Mouse (Mus musculus) liver, embryonic 12.5 days (tissue): ENCODE data around the gene Foxf1. TPM values are rescaled to one million over a fixed set of nuclear protein-coding genes. Genes with fewer than 3 reads are reported as not detected.

ENCODE experiments used
- ATAC-seq: fragments of 200-750 bp; cut with Nextera tagmentation; 2 replicates; pipeline ENCODE4 v1.8.0; 2017; ENCODE audit warnings: moderate number of reproducible peaks, mild to moderate bottlenecking, moderate library complexity
- H3K27ac ChIP-seq: fragments of 300-500 bp; sonication (generic); 2 replicates; pipeline ENCODE4 v1.5.1; 2016; ENCODE audit warnings: mild to moderate bottlenecking
- H3K27me3 ChIP-seq: fragments of 300-500 bp; sonication (generic); replicated peaks from 2 replicates; pipeline ENCODE4 v1.6.1; 2016; ENCODE audit warnings: mild to moderate bottlenecking, moderate library complexity
- H3K36me3 ChIP-seq: fragments of 300-500 bp; sonication (generic); 2 replicates; pipeline ENCODE4 v1.6.1; 2016; ENCODE audit warnings: mild to moderate bottlenecking, moderate library complexity
- H3K4me1 ChIP-seq: fragments of 300-500 bp; sonication (generic); 2 replicates; pipeline ENCODE4 v1.6.1; 2016
- H3K4me2 ChIP-seq: fragments of 300-500 bp; sonication (generic); 2 replicates; pipeline ENCODE4 v1.6.1; 2016; ENCODE audit warnings: mild to moderate bottlenecking, moderate library complexity
- H3K4me3 ChIP-seq: fragments of 300-500 bp; sonication (generic); 2 replicates; pipeline ENCODE4 v1.5.1; 2016; ENCODE audit warnings: mild to moderate bottlenecking, moderate library complexity
- H3K9ac ChIP-seq: fragments of 300-500 bp; sonication (generic); 2 replicates; pipeline ENCODE4 v1.6.1; 2016; ENCODE audit warnings: mild to moderate bottlenecking, moderate library complexity
- H3K9me3 ChIP-seq: fragments of 300-500 bp; sonication (generic); replicated peaks from 2 replicates; pipeline ENCODE4 v1.6.1; 2016; ENCODE audit warnings: mild to moderate bottlenecking, moderate library complexity
- WGBS: fragments of 180-500 bp; shearing (Covaris S2); methylation state at CpG from one replicate; pipeline ENCODE4 v1.1.7; 2016; ENCODE audit not compliant: insufficient replicate concordance; 5-methylcytosine and 5-hydroxymethylcytosine counted together
- polyA plus RNA-seq: library from polyadenylated mRNA; unstranded; fragments of >200 nt; fragmentation: Nextera tagmentation; extraction: Ambion mirVana; gene quantifications from 2 replicates; pipeline ENCODE4 v1.2.1, GENCODE M21; 2016

The Foxf1 gene
- polyA plus RNA-seq, 1 experiment from 2014 or later = 16.9 TPM

DNA sequence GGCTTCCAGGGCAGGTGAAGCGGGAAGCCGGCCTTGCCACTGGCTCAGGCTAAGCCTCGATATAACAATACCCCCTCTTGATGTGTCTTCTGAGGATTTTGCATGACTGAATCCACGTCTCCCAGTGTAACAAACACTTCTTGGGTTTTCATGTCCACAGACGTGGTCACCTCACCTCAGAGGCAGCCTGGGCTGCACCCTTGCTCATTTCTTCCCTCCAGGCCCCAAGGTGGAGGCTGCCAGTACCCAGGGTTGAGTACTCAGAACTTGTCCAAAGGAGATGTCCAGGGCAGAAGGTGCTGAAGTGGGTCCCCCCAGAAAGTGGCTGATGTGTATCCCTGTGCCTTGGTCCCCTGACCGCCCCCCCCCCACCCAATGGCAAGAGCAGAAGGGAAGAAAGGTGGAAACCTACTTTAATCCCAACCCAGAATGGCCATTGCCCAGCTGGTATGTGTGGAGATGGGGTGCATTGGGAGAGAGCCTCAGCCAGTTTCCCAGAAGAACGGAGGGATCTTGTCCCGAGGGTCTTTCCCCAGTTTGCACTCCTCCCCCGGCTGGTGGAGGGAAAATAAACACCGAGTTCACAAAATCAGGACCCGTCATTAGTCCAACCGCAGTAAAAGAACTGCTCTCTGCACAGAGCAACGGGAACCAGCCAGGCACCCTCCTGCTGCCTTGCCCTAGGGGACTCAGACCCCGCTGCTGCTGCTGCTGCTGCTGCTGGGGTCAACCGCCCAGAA, 9.9 kb upstream of the Foxf1 start:
- no peak overlapping the region for H3K4me2 ChIP-seq
- no peak overlapping the region for H3K9ac ChIP-seq
- H3K27me3 ChIP-seq = peaks cover 100% of the 10 kb centered on the region
- H3K4me1 ChIP-seq = peaks cover 7% of the 10 kb centered on the region; the same call in 1 of the 2 replicates
- H3K4me3 ChIP-seq = no peak overlapping the region
- H3K36me3 ChIP-seq = no peaks in the 10 kb centered on the region
- no peak for ATAC-seq
- no peaks in the 10 kb centered on the region for H3K9me3 ChIP-seq
- no peak overlapping the region for H3K27ac ChIP-seq
- WGBS = 8% methylated on average over 15 of the region's 15 CpGs

DNA sequence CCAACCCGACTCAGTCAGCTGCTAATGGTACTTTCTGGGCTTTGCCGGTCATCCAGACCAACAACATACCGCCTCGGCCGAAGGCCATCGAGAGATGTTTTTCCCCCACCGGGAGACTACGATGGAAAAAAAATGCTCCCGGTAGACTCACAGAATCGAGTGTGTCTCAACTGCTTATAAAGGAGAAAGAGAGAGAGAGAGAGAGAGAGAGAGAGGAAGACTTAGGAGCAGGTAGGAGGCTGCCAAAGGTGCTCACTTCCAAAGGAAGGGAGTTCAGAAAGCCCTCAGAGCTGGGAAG, 9.4 kb upstream of the Foxf1 start:
- no peak overlapping the region for H3K9ac ChIP-seq
- H3K4me2 ChIP-seq = no peak overlapping the region
- no peaks in the 10 kb centered on the region for H3K36me3 ChIP-seq
- H3K4me1 ChIP-seq = peaks cover 7% of the 10 kb centered on the region; the same call in 1 of the 2 replicates
- peaks cover 100% of the 10 kb centered on the region for H3K27me3 ChIP-seq
- 5% methylated on average over 10 of the region's 10 CpGs for WGBS
- H3K4me3 ChIP-seq = no peak overlapping the region
- no peak for ATAC-seq
- H3K27ac ChIP-seq = no peak overlapping the region
- H3K9me3 ChIP-seq = no peaks in the 10 kb centered on the region

DNA sequence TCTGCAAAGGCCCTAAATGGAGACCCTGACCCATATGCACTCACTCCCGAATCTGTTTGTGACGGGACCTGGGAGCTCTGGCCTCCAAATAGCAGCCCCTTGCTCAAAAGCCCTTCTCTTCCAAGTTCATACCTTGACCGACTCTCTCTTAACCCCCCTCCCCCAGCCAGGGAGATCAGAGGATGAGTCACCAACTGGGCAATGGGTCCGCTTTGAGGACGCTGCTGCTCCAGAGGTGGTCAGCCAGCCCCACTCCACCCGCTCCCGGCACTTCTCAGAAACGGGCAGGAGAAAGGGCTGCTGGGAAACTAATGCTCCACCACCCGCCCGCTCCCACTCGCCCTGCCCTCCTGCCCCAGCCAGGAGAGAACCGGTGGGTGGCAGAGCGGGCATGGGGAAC, 8.2 kb upstream of the Foxf1 start:
- 5% methylated on average over 13 of the region's 13 CpGs for whole genome bisulfite sequencing
- Histone ChIP-seq H3K27ac (no peak overlapping the region), H3K4me3 (no peak overlapping the region), H3K36me3 (no peaks in the 10 kb centered on the region), H3K9me3 (no peaks in the 10 kb centered on the region), H3K4me2 (no peak overlapping the region), H3K4me1 (peaks cover 7% of the 10 kb centered on the region; the same call in 1 of the 2 replicates), H3K9ac (no peak overlapping the region), H3K27me3 (peaks cover 100% of the 10 kb centered on the region)
- no peak for ATAC-seq

DNA sequence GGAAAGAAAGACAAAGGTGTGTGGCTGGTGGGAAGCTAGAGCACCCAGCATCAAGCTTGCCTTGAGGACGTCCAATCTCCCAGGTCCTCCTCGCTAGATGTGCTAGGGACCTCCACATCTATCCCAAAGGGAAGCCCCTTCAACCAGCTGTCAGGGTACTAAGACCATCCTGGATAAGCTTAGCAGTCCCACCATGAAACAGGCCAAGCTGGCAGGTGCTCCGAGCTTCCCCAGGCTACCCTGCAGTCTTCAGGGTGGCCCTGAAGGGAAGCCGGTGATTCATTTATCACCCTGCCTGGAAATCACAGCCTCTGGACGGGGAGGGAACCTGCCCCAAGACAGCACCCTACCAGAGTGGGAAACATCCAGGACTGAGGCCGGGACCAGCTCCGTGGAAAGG, 7.6 kb upstream of the Foxf1 start:
- H3K27me3 ChIP-seq = peaks cover 100% of the 10 kb centered on the region
- no peak for ATAC-seq
- peaks cover 7% of the 10 kb centered on the region; the same call in 1 of the 2 replicates for H3K4me1 ChIP-seq
- no peaks in the 10 kb centered on the region for H3K9me3 ChIP-seq
- no peak overlapping the region for H3K4me2 ChIP-seq
- no peak overlapping the region for H3K9ac ChIP-seq
- H3K4me3 ChIP-seq = no peak overlapping the region
- H3K36me3 ChIP-seq = no peaks in the 10 kb centered on the region
- WGBS = 13% methylated on average over 7 of the region's 7 CpGs
- H3K27ac ChIP-seq = no peak overlapping the region

DNA sequence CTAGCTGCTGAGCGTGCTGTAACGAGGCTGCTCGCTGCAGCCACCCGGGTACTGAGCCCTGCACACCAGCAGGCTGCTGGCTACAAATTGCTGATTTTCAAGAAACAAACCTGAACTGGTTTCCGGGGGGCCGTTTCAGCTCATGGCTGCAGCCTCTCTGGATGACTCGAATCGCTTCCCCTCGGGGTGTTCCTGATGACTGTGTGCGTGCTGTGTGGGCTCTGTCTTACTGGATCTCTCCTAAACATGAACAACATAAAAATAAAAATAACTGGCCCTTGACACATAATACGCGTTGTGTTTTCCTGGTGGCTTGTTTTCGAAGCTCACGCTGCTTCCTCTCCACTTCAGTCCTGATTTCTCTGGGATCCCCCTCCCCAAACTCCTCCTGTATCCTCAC, 5.5 kb upstream of the Foxf1 start:
- no peak overlapping the region for H3K9ac ChIP-seq
- H3K4me2 ChIP-seq = no peak overlapping the region
- 0 out of 2 replicates have a peak, but pooled peaks cover under 1% of the 10 kb centered on the region for H3K4me1 ChIP-seq
- 11% methylated on average over 14 of the region's 14 CpGs for WGBS
- ATAC-seq = no peak
- H3K9me3 ChIP-seq = no peaks in the 10 kb centered on the region
- H3K27ac ChIP-seq = no peak overlapping the region
- H3K4me3 ChIP-seq = no peak overlapping the region
- no peaks in the 10 kb centered on the region for H3K36me3 ChIP-seq
- H3K27me3 ChIP-seq = peaks cover 100% of the 10 kb centered on the region

DNA sequence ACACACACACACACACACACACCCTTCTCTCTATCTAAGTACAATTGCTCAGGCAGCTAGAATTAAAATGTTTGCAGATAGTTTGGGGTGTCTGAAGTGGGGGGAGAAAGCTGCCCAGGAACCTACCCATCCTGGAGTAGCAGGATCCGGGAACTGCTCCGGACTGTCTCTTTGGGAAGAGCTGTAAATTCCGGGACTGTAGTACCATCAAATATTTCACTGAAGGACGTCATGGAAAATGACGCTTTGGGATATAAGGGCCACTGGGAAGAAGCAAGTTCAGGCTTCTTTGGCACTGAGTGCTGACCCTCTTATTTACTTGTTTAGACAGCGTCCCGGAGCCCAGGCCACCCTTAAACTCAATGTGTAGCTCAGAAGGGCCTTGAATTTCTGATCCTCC, 5.0 kb upstream of the Foxf1 start:
- Histone ChIP-seq H3K4me1 (no peaks in the 10 kb centered on the region), H3K9ac (no peak overlapping the region), H3K4me3 (no peak overlapping the region), H3K36me3 (no peaks in the 10 kb centered on the region), H3K27ac (no peak overlapping the region), H3K9me3 (no peaks in the 10 kb centered on the region), H3K27me3 (peaks cover 100% of the 10 kb centered on the region), H3K4me2 (no peak overlapping the region)
- ATAC-seq = no peak
- 8% methylated on average over 7 of the region's 7 CpGs for WGBS

DNA sequence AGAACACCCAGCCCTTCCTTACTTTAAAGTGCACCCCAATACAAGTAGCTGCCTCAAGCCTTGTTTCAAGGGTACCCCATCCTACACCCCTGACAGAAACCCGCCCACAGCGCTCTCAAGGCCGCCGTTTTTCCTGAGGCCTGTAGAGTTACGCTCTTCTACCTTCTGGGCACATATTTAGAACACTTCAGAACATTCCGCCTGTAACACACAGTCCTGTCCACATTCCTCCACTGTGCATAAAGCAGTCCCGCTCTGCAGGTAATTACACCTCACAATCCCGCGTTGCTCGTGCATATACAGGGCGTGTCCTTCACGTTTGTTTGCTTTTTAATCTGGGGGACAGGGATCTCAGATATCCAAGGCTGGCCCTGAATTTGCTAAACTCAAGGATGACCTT, 4.2 kb upstream of the Foxf1 start:
- WGBS = 15% methylated on average over 12 of the region's 12 CpGs
- H3K27me3 ChIP-seq = peaks cover 100% of the 10 kb centered on the region
- H3K9ac ChIP-seq = no peak overlapping the region
- H3K27ac ChIP-seq = no peak overlapping the region
- H3K4me3 ChIP-seq = no peak overlapping the region
- ATAC-seq = no peak
- H3K9me3 ChIP-seq = no peaks in the 10 kb centered on the region
- no peaks in the 10 kb centered on the region for H3K4me1 ChIP-seq
- H3K36me3 ChIP-seq = no peaks in the 10 kb centered on the region
- no peak overlapping the region for H3K4me2 ChIP-seq

DNA sequence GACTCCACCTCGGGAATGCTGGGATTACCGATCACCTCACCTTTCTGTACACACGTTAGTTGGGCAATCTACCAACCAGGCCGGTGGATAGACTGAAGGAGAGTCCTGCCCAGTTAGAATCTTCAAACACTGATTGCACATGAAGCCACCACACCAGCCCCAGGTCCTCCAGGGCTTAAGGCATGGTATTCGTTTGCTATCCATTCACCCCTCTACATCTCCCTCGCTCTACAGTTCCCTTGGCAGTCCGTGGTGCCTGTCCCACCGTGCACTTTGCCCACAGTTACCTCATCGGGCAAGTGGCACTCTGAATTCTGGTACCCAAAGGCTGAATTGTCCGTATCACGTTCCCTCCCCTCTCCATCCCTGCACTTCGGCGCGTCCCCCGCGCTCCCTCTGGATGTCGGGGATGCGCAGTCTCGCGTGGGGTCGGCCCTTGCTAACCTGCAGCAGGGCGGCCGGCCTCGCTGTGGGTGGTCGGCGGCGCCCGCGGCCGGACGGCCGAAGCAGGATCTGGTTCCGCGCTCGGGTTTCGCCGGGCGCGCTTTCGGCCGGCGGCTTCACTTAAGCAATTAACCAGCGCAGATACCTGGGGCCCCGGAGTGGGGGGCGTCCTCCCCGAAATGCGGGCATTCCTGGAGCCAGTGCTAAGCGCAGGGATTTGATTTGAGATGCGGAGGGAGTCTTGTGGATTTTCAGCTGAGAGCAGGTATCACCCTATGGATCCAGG, 3.7 kb upstream of the Foxf1 start:
- Histone ChIP-seq H3K9me3 (no peaks in the 10 kb centered on the region), H3K27ac (no peak overlapping the region), H3K4me1 (no peaks in the 10 kb centered on the region), H3K36me3 (no peaks in the 10 kb centered on the region), H3K9ac (peak overlapping the region; percentile 37), H3K4me3 (0 out of 2 replicates have a peak overlapping the region, but pooled peaks have one; percentile 2), H3K27me3 (peaks cover 100% of the 10 kb centered on the region), H3K4me2 (peak overlapping the region; percentile 46)
- no peak for ATAC-seq
- WGBS = 2% methylated on average over 48 of the region's 49 CpGs

DNA sequence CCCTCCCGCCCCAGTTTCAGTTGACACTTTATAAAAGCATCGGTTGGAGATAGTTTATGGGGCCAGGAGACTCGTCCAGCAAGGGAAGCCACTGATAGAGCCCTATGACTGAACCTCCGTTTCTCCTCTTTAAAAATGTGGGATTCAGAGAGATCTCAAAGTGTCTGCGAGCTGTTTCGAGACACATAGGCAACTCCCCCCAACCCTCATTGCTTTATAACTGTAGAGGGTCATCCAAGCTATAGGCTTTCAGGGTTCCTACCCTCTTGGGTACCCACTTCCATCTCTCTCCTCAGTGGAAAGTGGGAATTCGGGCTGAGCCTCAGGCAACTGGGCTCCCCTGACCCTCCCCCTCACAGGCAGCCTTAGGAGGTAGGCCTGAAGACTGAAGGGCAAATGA, 2.8 kb upstream of the Foxf1 start:
- Histone ChIP-seq H3K36me3 (no peaks in the 10 kb centered on the region), H3K4me1 (no peaks in the 10 kb centered on the region), H3K4me3 (no peak overlapping the region), H3K4me2 (peak overlapping the region; percentile 46; the same call in 1 of the 2 replicates), H3K9ac (no peak overlapping the region), H3K27me3 (peaks cover 100% of the 10 kb centered on the region), H3K9me3 (no peaks in the 10 kb centered on the region), H3K27ac (no peak overlapping the region)
- 4% methylated on average over 7 of the region's 7 CpGs for WGBS
- no peak for ATAC-seq

DNA sequence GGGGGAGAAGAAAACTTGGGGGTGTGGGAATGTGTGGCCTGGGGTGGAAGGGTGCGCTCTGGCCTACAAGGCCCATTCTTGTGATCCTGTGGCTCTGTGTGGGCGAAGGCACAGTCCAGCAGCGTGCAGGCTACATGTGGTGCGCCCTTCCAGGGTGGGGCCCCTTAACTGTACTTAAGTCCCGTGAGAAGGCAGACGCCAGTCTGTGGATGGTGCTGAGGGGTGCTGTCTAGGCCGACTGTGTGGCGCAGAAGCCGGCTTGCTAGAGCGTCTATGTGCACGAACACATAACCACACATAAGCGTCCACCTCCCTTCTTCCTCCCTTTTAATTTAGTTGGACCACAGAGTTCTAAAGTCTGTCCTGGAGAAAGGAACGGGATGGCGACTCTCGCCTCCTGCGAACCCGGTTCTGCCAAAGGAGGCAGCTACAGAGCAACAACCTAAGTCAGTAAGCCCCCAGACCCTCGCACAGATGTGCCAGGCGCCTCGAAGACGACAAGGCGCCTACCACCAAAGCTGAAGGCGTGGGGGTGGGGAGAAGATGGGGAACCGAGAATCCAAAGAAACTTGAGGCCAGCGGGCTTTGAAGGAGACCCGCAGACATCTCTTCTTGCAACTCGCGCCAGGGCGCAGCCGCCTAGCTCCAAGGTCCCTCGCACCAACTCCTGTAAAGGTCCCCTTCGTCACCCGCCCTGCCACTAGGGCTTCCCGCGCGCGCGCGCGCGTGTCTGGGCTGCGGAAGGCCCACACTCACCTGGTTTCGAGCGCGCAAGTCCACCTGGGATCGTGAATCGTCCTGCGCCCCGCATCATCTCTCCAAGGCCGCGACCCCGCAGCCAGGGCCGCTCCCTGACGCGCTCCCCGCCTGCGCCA, 1.7 kb upstream of the Foxf1 start:
- peak overlapping the region; percentile 43 for H3K4me3 ChIP-seq
- no peaks in the 10 kb centered on the region for H3K36me3 ChIP-seq
- no peaks in the 10 kb centered on the region for H3K4me1 ChIP-seq
- peak overlapping the region; percentile 72 for H3K27ac ChIP-seq
- peak overlapping the region; percentile 68 for H3K4me2 ChIP-seq
- no peaks in the 10 kb centered on the region for H3K9me3 ChIP-seq
- peaks cover 100% of the 10 kb centered on the region for H3K27me3 ChIP-seq
- ATAC-seq = no peak
- peak overlapping the region; percentile 35; the same call in 1 of the 2 replicates for H3K9ac ChIP-seq
- 2% methylated on average over 54 of the region's 57 CpGs for WGBS

DNA sequence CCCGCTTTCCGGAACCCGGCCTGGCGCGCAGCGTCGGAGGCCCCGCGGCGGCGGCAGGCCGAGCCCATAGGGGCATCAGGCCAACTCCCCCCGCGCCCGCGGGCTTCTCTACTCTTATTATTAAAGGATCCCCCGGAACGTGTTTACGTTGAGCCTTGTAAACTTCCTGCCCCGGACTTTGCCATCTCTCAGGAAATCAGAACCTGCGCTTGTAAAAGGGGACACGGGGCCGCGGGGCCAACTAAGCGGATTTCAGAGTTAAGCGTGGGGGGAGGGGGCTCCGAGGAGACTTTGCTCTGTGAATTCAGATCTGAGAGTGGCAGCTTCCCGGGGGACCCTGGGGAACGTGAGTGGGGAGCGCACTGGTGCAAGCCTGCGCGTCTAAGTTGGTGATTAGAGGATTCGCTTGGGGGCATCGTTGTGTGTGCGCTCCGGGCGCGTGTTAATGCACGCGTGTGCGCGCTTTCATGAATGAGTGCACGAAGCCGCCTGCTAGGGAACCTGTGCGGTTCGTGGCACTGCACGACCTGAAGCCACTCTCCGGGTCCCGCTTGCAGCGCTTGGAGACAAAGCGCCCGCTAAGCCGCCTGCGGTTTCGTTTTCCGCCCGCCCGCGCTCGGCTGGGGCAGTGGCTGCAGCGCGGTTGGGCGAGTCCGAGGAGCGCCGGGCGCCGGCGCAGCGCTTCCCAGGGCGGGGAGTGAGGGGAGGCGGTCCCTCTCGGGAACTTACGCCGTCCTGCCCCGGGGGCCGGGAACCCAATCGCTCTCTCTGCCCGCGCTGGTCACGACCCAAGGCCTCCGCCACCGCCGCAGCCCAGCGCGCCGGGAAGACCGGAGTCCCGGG, 872 bp upstream of the Foxf1 start:
- H3K27me3 ChIP-seq = peaks cover 100% of the 10 kb centered on the region
- H3K9ac ChIP-seq = peak overlapping the region; percentile 39
- H3K9me3 ChIP-seq = no peaks in the 10 kb centered on the region
- H3K27ac ChIP-seq = peak overlapping the region; percentile 72
- WGBS = under 1% methylated on average over 79 of the region's 89 CpGs
- peak overlapping the region; percentile 68 for H3K4me2 ChIP-seq
- ATAC-seq = 0 out of 2 replicates have a peak, but pooled peaks have one; percentile 22
- no peaks in the 10 kb centered on the region for H3K4me1 ChIP-seq
- no peaks in the 10 kb centered on the region for H3K36me3 ChIP-seq
- H3K4me3 ChIP-seq = peak overlapping the region; percentile 43
